Mouse (Mus musculus): ENCODE measurements around the gene Olfr466. TPM values are rescaled to one million over a fixed set of nuclear protein-coding genes. Genes with fewer than 3 reads are reported as not detected.

The Olfr466 gene
- total RNA-seq (2022), result not detected

GRCm38 (mm10) chr13:65149940-65150339, at the start of gene Olfr466:
TSS of gene Olfr466 (plus strand) at chr13:65150240.
- no peak for DNase-seq (ENCODE audit: low spot score in 2 of 2)

- no peak for DNase-seq (ENCODE audit: low spot score in 2 of 2)
Measured at GRCm38 (mm10) chr13:65100678-65101077, 49.4 kb upstream of the Olfr466 start.

- no peak for DNase-seq (ENCODE audit: low spot score in 2 of 2)
Measured at GRCm38 (mm10) chr13:65101232-65101631, 48.8 kb upstream of the Olfr466 start.

- DNase-seq (ENCODE audit: low spot score in 2 of 2), result no peak
Measured at GRCm38 (mm10) chr13:65111961-65112360, 38.1 kb upstream of the Olfr466 start.

GRCm38 (mm10) chr13:65112459-65113110, 37.5 kb upstream of the Olfr466 start, which contains the start of gene Mfsd14b:
TSS of gene Mfsd14b (minus strand) at chr13:65112975.
- peak; percentile 90 to 92 for DNase-seq (ENCODE audit: low spot score in 2 of 2)

GRCm38 (mm10) chr13:65113239-65113638, 36.8 kb upstream of the Olfr466 start:
- DNase-seq (ENCODE audit: low spot score in 2 of 2), result no peak

- DNase-seq (ENCODE audit: low spot score in 2 of 2), result no peak
Measured at GRCm38 (mm10) chr13:65120984-65121383, 29.1 kb upstream of the Olfr466 start.

GRCm38 (mm10) chr13:65122111-65122510, 27.9 kb upstream of the Olfr466 start:
- DNase-seq (ENCODE audit: low spot score in 2 of 2), result no peak

GRCm38 (mm10) chr13:65127063-65127847, 22.8 kb upstream of the Olfr466 start:
- DNase-seq (ENCODE audit: low spot score in 2 of 2), result no peak

- no peak for DNase-seq (ENCODE audit: low spot score in 2 of 2)
Measured at GRCm38 (mm10) chr13:65137789-65138188, 12.3 kb upstream of the Olfr466 start, which contains the start of gene Olfr465-ps1. TSS of gene Olfr465-ps1 (plus strand) at chr13:65138089.

- no peak for DNase-seq (ENCODE audit: low spot score in 2 of 2)
Measured at GRCm38 (mm10) chr13:65174102-65174501, 24.1 kb downstream of the Olfr466 start.

- peak; percentile 1 to 5 for DNase-seq (ENCODE audit: low spot score in 2 of 2)
Measured at GRCm38 (mm10) chr13:65175734-65176471, 25.9 kb downstream of the Olfr466 start.

- no peak for DNase-seq (ENCODE audit: low spot score in 2 of 2)
Measured at GRCm38 (mm10) chr13:65176472-65177091, 26.5 kb downstream of the Olfr466 start.

GRCm38 (mm10) chr13:65200667-65201066, 50.6 kb downstream of the Olfr466 start:
- DNase-seq (ENCODE audit: low spot score in 2 of 2), result no peak

Other genes starting within 250 kb of the Olfr466 start
- 1 to 10 TPM; 3.6 to 4.1 (median 4.0) TPM for gene Cntnap3, start 246.3 kb upstream of the Olfr466 start, total RNA-seq (2022)
- gene Spata31, start 232.8 kb upstream of the Olfr466 start, total RNA-seq (2022), result not detected
- gene Spata31d1c, start 117.2 kb upstream of the Olfr466 start, total RNA-seq (2022), result not detected
- not detected for gene Prss47, start 97.5 kb upstream of the Olfr466 start, total RNA-seq (2022)
- gene Mfsd14b, start 37.3 kb upstream of the Olfr466 start, total RNA-seq (2022), result 10 to 100 TPM; 37.1 to 48.9 (median 43.6) TPM
- gene Olfr465-ps1, start 12.2 kb upstream of the Olfr466 start, total RNA-seq (2022), result not detected
- gene Nlrp4f, start 55.7 kb downstream of the Olfr466 start, total RNA-seq (2022), result under 1 TPM in 2 of 4 experiments, not detected in 2; 0.17 to 0.18 TPM
- gene Gm10775, start 109.3 kb downstream of the Olfr466 start, total RNA-seq (2022), result under 1 TPM in 2 of 4 experiments, not detected in 2; 0.31 to 0.36 TPM
- 10 to 100 TPM; 57.7 to 76.2 (median 66.0) TPM for gene Zfp369, start 128.6 kb downstream of the Olfr466 start, total RNA-seq (2022)

Data from layer of hippocampus, adult 8-10 months (tissue).